Mouse (Mus musculus) ES-E14 (cell line): ENCODE results near the gene Prkcd. TPM values are rescaled to one million over a fixed set of nuclear protein-coding genes. Genes with fewer than 3 reads are reported as not detected.

Experiments
- DNase-seq: peaks from one replicate; pipeline ENCODE4 v3.0.0-alpha.2; 2013; ENCODE audit warnings: low read depth, low spot score
- H3K27ac ChIP-seq: 2 replicates; pipeline ENCODE4 v1.5.1; 2012; ENCODE audit warnings: low read depth, mild to moderate bottlenecking, low read length, moderate library complexity, mixed read lengths; ENCODE audit not compliant: poor library complexity, insufficient read depth, severe bottlenecking
- H3K36me3 ChIP-seq: 2 replicates; pipeline ENCODE4 v1.6.1; 2012; ENCODE audit warnings: mild to moderate bottlenecking, low read length, moderate library complexity, mixed read lengths; ENCODE audit not compliant: control insufficient read depth, poor library complexity, insufficient read depth, severe bottlenecking
- H3K4me1 ChIP-seq, 2 experiments: fragments of 150-350 bp in 1 of 2; sonication (generic) in 1 of 2; 2 replicates each; pipeline ENCODE4 v1.6.1; 2012; ENCODE audit warnings: low read length in 2 of 2, mild to moderate bottlenecking in 1 of 2, mixed read lengths in 1 of 2; ENCODE audit not compliant: control insufficient read depth in 2 of 2, insufficient read depth in 2 of 2, poor library complexity in 1 of 2
- H3K4me3 ChIP-seq, 2 experiments: fragments of 150-350 bp in 1 of 2; sonication (generic) in 1 of 2; 2 replicates each; pipeline ENCODE4 v1.5.1; 2012; ENCODE audit warnings: low read length in 2 of 2, low read depth in 1 of 2, mild to moderate bottlenecking in 1 of 2, mixed read lengths in 1 of 2; ENCODE audit not compliant: insufficient read depth in 1 of 2, poor library complexity in 1 of 2, severe bottlenecking in 1 of 2
- H3K9ac ChIP-seq: 2 replicates; pipeline ENCODE4 v1.6.1; 2012; ENCODE audit warnings: low read depth, mild to moderate bottlenecking, low read length, mixed read lengths; ENCODE audit not compliant: poor library complexity, insufficient read depth, severe bottlenecking
- H3K9me3 ChIP-seq: fragments of 150-350 bp; sonication (generic); 2 replicates; pipeline ENCODE4 v1.6.1; 2012; ENCODE audit warnings: low read depth, mild to moderate bottlenecking, low read length; ENCODE audit not compliant: control insufficient read depth, insufficient read depth
- CHD2 ChIP-seq: IDR thresholded peaks from 2 replicates; pipeline ENCODE4 v1.6.1; 2014; ENCODE audit warnings: mild to moderate bottlenecking, low read depth, low read length, inconsistent platforms
- HCFC1 ChIP-seq: IDR thresholded peaks from 2 replicates; pipeline ENCODE4 v1.6.1; 2012; ENCODE audit warnings: low read length, inconsistent platforms, borderline replicate concordance; ENCODE audit not compliant: insufficient read depth
- MAFK ChIP-seq: IDR thresholded peaks from 2 replicates; pipeline ENCODE4 v1.6.1; 2014; ENCODE audit warnings: mild to moderate bottlenecking, low read depth, low read length, inconsistent platforms; ENCODE audit not compliant: insufficient read depth
- ZC3H11A ChIP-seq: IDR thresholded peaks from 2 replicates; pipeline ENCODE4 v1.6.1; 2012; ENCODE audit warnings: low read depth, mild to moderate bottlenecking, inconsistent platforms, low read length, borderline replicate concordance
- ZNF384 ChIP-seq: IDR thresholded peaks from 2 replicates; pipeline ENCODE4 v1.6.1; 2012; ENCODE audit warnings: low read depth, low read length, inconsistent platforms
- in situ Hi-C, 2 experiments: fragments of 600-800 bp; cut with MboI; formaldehyde crosslinking; loops; one replicate each; pipeline ENCODE4 v1.15.1; 2025; ENCODE audit warnings: low sequenced_read_pairs in 2 of 2, inconsistent platforms in 1 of 2; ENCODE audit not compliant: unreplicated experiment in 2 of 2
- total RNA-seq: library from RNA; depleted of rRNA; stranded (reverse); fragments of 300-350 nt; gene quantifications from 2 replicates; pipeline ENCODE4 v1.2.3, GENCODE M21; 2012

The Prkcd gene
- total RNA-seq, 1 experiment: 43.8 TPM

DNA sequence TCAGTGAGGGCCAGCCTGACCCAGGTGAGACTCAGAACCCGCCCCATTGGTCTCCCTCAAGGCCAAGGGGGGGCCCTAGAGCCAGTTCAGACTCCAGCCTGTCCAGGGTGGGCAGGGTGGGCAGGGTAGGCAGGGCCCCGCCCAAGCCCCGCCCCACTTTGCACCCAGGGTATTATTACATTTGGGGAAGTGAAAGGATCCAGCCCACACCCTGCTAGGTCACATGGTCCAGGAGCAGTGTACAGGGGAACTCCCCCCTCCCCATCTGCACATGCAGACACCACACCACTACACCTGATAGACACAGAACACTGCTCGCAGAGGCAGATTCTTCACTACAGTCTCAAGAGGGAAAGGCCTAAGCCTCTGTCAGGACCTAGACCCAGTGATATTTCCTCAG, 18.3 kb downstream of the Prkcd start:
- Histone ChIP-seq H3K9me3 (no peaks in the 10 kb centered on the region), H3K36me3 (peaks cover 5% of the 10 kb centered on the region; the same call in 1 of the 2 replicates), H3K4me1 (peaks cover 4 to 23% of the 10 kb centered on the region in 2 experiments; a peak in 3 of 4 replicates), H3K9ac (no peak overlapping the region), H3K27ac (peak overlapping the region; percentile 27; the same call in 1 of the 2 replicates), H3K4me3 (no peak overlapping the region)
- in situ Hi-C loops: no loop called here
- TF ChIP-seq MAFK: no peak
- no peak for TF ChIP-seq ZNF384
- TF ChIP-seq HCFC1: no peak
- no peak for TF ChIP-seq CHD2
- TF ChIP-seq ZC3H11A: no peak
- DNase-seq: no peak

DNA sequence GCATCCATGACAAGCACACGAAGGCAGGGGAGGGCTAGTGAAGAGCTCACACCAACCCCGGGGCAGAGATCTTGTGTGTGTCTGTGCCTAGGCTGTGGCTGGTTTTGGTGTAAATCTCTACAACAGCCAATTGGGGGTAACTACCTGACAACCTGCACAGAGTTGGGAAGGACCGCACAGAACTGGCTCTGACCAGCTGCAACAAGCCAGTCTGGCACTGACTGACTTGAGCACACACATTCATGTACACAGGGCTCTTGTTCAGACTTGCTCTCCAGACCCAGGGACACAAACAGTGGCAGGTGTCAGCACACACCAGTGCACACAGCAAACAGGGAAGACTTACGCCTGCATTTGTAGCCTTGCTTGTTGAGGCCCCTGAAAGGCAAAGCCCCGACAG, 19.2 kb downstream of the Prkcd start:
- no peak for DNase-seq
- H3K9ac ChIP-seq: 0 out of 2 replicates have a peak overlapping the region, but pooled peaks have one; percentile 23
- no peak overlapping the region; a peak in 1 of 4 replicates for H3K4me3 ChIP-seq
- in situ Hi-C loops: no loop called here
- peak overlapping the region; percentile 27; the same call in 1 of the 2 replicates for H3K27ac ChIP-seq
- TF ChIP-seq CHD2: no peak
- no peak for TF ChIP-seq ZNF384
- TF ChIP-seq MAFK: no peak
- TF ChIP-seq ZC3H11A: no peak
- TF ChIP-seq HCFC1: no peak
- peaks cover 1 to 19% of the 10 kb centered on the region in 2 experiments; a peak in 3 of 4 replicates for H3K4me1 ChIP-seq
- no peaks in the 10 kb centered on the region for H3K9me3 ChIP-seq
- peaks cover 5% of the 10 kb centered on the region; the same call in 1 of the 2 replicates for H3K36me3 ChIP-seq

DNA sequence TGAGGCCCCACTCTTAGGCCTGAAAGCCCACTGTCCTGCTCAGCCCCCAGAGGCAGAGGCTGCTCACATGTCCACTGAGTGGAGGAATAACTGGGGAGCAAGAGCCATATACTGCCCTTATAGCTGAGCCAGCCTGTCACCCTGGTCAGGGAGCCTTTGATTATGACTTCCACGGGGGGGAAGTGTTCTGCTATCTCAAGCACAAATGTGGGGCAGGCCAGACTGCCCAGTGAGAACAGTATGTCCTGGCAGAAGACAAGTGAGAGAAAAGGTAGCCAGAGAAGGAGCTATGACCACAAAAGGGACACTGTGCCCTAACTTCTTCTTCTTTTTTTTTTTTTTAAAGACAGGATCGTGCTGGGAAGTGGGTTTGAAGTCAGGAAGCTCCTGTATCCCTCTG, 28.9 kb downstream of the Prkcd start:
- no peaks in the 10 kb centered on the region; a peak in 1 of 4 replicates for H3K4me1 ChIP-seq
- DNase-seq: no peak
- H3K9ac ChIP-seq: no peak overlapping the region
- H3K9me3 ChIP-seq: no peaks in the 10 kb centered on the region
- in situ Hi-C loops: no loop called here
- H3K4me3 ChIP-seq: no peak overlapping the region
- no peak overlapping the region for H3K27ac ChIP-seq
- no peak for TF ChIP-seq CHD2
- H3K36me3 ChIP-seq: peaks cover 28% of the 10 kb centered on the region; the same call in 1 of the 2 replicates

DNA sequence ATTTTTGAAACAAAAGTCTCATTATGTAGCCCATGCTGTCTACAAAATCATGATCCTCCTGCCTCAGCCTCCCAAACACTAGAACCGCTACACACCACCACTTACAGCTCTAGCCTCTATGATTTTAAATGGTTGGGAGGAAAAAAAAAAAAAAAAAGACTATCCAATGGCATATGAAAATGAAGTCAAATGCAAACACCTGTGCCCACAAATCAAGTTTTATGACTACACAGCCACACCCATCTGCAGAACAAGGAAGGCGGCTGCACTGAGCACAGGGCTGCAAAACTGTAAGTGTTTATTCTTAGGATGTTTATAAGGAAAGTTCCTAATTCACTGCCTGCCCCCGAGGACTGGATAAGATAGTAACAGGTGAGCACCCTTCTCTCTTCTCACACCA, 29.6 kb downstream of the Prkcd start:
- H3K9me3 ChIP-seq: no peaks in the 10 kb centered on the region
- TF ChIP-seq ZC3H11A (no peak), CHD2 (no peak), HCFC1 (no peak), MAFK (no peak), ZNF384 (no peak)
- peaks cover 24% of the 10 kb centered on the region; the same call in 1 of the 2 replicates for H3K36me3 ChIP-seq
- in situ Hi-C loops: no loop called here
- no peak for DNase-seq
- no peak overlapping the region for H3K4me3 ChIP-seq
- no peak overlapping the region for H3K27ac ChIP-seq
- H3K9ac ChIP-seq: no peak overlapping the region
- no peaks in the 10 kb centered on the region; a peak in 1 of 4 replicates for H3K4me1 ChIP-seq

DNA sequence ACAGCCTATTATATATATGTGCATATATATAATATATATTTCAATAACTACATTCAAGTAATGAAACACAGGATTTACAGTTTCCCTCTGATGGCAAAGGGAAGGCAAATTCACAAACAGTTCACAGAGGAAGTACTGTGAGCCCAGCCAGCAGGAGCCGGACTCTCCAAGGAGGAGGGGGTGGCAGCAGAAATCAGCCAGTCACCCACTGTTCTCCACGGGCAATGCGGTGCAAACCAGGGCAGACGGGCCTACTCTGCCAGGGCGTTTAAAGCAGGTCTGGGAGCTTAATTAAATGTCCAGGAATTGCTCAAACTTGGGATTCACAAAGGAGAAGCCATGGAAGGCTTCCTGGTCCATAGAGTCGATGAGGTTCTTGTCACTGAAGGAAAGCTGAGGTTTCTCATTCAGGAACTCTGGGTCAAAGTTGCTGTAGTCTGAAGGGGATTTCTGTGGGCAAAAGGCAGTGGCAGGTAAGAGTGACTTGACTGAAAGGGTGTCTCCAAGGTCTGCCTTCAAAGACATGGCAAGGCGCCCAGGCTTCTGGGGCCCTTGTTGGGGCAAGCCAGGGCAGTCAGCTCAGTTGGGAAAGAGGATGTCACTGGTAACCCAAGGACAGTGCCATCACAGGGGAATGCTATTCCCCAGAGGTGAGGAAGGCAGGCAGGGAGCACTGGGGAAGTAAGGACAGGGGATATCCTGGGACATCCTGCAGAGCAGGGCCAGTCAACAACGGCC, 30.3 kb downstream of the Prkcd start:
- H3K9me3 ChIP-seq: no peaks in the 10 kb centered on the region
- no peaks in the 10 kb centered on the region; a peak in 1 of 4 replicates for H3K4me1 ChIP-seq
- H3K4me3 ChIP-seq: no peak overlapping the region
- H3K27ac ChIP-seq: no peak overlapping the region
- in situ Hi-C loops: no loop called here
- peaks cover 19% of the 10 kb centered on the region; the same call in 1 of the 2 replicates for H3K36me3 ChIP-seq
- no peak overlapping the region for H3K9ac ChIP-seq
- TF ChIP-seq HCFC1 (no peak), CHD2 (no peak), ZNF384 (no peak), ZC3H11A (no peak), MAFK (no peak)
- DNase-seq: no peak
